Mouse (Mus musculus): ENCODE data around the gene Ube2q1.

Gene Ube2q1

GRCm38 (mm10) chr3:89772968-89773709, at the start of gene Ube2q1:
Ube2q1 (plus strand) TSS chr3:89773616.
- no peak for DNase-seq (ENCODE audit: extremely low read depth, low read depth, low spot score)

- DNase-seq (ENCODE audit: extremely low read depth, low read depth, low spot score): no peak
Measured at GRCm38 (mm10) chr3:89727028-89727427, 46.4 kb upstream of the Ube2q1 start.

- DNase-seq (ENCODE audit: extremely low read depth, low read depth, low spot score): no peak
Measured at GRCm38 (mm10) chr3:89728848-89729247, 44.6 kb upstream of the Ube2q1 start.

- peak; percentile 37 for DNase-seq (ENCODE audit: extremely low read depth, low read depth, low spot score)
Measured at GRCm38 (mm10) chr3:89730350-89731331, 42.8 kb upstream of the Ube2q1 start.

GRCm38 (mm10) chr3:89732091-89732490, 41.3 kb upstream of the Ube2q1 start:
- no peak for DNase-seq (ENCODE audit: extremely low read depth, low read depth, low spot score)

- no peak for DNase-seq (ENCODE audit: extremely low read depth, low read depth, low spot score)
Measured at GRCm38 (mm10) chr3:89738509-89738908, 34.9 kb upstream of the Ube2q1 start.

- no peak for DNase-seq (ENCODE audit: extremely low read depth, low read depth, low spot score)
Measured at GRCm38 (mm10) chr3:89752307-89752706, 21.1 kb upstream of the Ube2q1 start.

- no peak for DNase-seq (ENCODE audit: extremely low read depth, low read depth, low spot score)
Measured at GRCm38 (mm10) chr3:89755283-89755682, 18.1 kb upstream of the Ube2q1 start.

- no peak for DNase-seq (ENCODE audit: extremely low read depth, low read depth, low spot score)
Measured at GRCm38 (mm10) chr3:89757851-89758250, 15.6 kb upstream of the Ube2q1 start.

GRCm38 (mm10) chr3:89759786-89760185, 13.6 kb upstream of the Ube2q1 start:
- no peak for DNase-seq (ENCODE audit: extremely low read depth, low read depth, low spot score)

- DNase-seq (ENCODE audit: extremely low read depth, low read depth, low spot score): no peak
Measured at GRCm38 (mm10) chr3:89764119-89764724, 9.2 kb upstream of the Ube2q1 start, which contains the start of gene Chrnb2. Chrnb2 (minus strand) TSS chr3:89764632.

- no peak for DNase-seq (ENCODE audit: extremely low read depth, low read depth, low spot score)
Measured at GRCm38 (mm10) chr3:89769584-89769983, 3.8 kb upstream of the Ube2q1 start.

- DNase-seq (ENCODE audit: extremely low read depth, low read depth, low spot score): no peak
Measured at GRCm38 (mm10) chr3:89770425-89771002, 2.9 kb upstream of the Ube2q1 start.

- DNase-seq (ENCODE audit: extremely low read depth, low read depth, low spot score): no peak
Measured at GRCm38 (mm10) chr3:89772588-89772967, 838 bp upstream of the Ube2q1 start.

- no peak for DNase-seq (ENCODE audit: extremely low read depth, low read depth, low spot score)
Measured at GRCm38 (mm10) chr3:89773740-89774211, 360 bp downstream of the Ube2q1 start.

GRCm38 (mm10) chr3:89774236-89774960, 982 bp downstream of the Ube2q1 start:
- no peak for DNase-seq (ENCODE audit: extremely low read depth, low read depth, low spot score)

GRCm38 (mm10) chr3:89776001-89776400, 2.6 kb downstream of the Ube2q1 start:
- DNase-seq (ENCODE audit: extremely low read depth, low read depth, low spot score): no peak

GRCm38 (mm10) chr3:89780102-89780501, 6.7 kb downstream of the Ube2q1 start:
- DNase-seq (ENCODE audit: extremely low read depth, low read depth, low spot score): no peak

GRCm38 (mm10) chr3:89781640-89782039, 8.2 kb downstream of the Ube2q1 start:
- DNase-seq (ENCODE audit: extremely low read depth, low read depth, low spot score): no peak
